Mouse (Mus musculus) heart, embryonic 12.5 days (tissue): ENCODE data around the gene Ccng2. TPM values are rescaled to one million over a fixed set of nuclear protein-coding genes. Genes with fewer than 3 reads are reported as not detected.

Experiments
- ATAC-seq: fragments of 200-750 bp; cut with Nextera tagmentation; 2 replicates; pipeline ENCODE4 v1.8.0; 2017; ENCODE audit warnings: moderate TSS enrichment, moderate library complexity; ENCODE audit not compliant: insufficient number of reproducible peaks, low FRiP score
- H3K27ac ChIP-seq: fragments of 300-500 bp; sonication (generic); 2 replicates; pipeline ENCODE4 v1.5.1; 2016; ENCODE audit warnings: mild to moderate bottlenecking, moderate library complexity; ENCODE audit not compliant: poor library complexity, severe bottlenecking
- H3K27me3 ChIP-seq: fragments of 300-500 bp; sonication (generic); replicated peaks from 2 replicates; pipeline ENCODE4 v1.6.1; 2016; ENCODE audit warnings: mild to moderate bottlenecking, moderate library complexity
- H3K36me3 ChIP-seq: fragments of 300-500 bp; sonication (generic); 2 replicates; pipeline ENCODE4 v1.6.1; 2016; ENCODE audit warnings: mild to moderate bottlenecking, moderate library complexity
- H3K4me1 ChIP-seq: fragments of 300-500 bp; sonication (generic); replicated peaks from 2 replicates; pipeline ENCODE4 v1.6.1; 2016; ENCODE audit warnings: mild to moderate bottlenecking
- H3K4me2 ChIP-seq: fragments of 300-500 bp; sonication (generic); 2 replicates; pipeline ENCODE4 v1.6.1; 2016; ENCODE audit warnings: mild to moderate bottlenecking, moderate library complexity
- H3K4me3 ChIP-seq: fragments of 300-500 bp; sonication (generic); 2 replicates; pipeline ENCODE4 v1.5.1; 2016; ENCODE audit warnings: mild to moderate bottlenecking
- H3K9ac ChIP-seq: fragments of 300-500 bp; sonication (generic); 2 replicates; pipeline ENCODE4 v1.6.1; 2016; ENCODE audit warnings: mild to moderate bottlenecking, moderate library complexity
- H3K9me3 ChIP-seq: fragments of 300-500 bp; sonication (generic); replicated peaks from 2 replicates; pipeline ENCODE4 v1.6.1; 2016; ENCODE audit warnings: mild to moderate bottlenecking, moderate library complexity
- WGBS: fragments of 180-500 bp; shearing (Covaris S2); methylation state at CpG from one replicate; pipeline ENCODE4 v1.1.7; 2016; 5-methylcytosine and 5-hydroxymethylcytosine counted together
- polyA plus RNA-seq: library from polyadenylated mRNA; unstranded; fragments of >200 nt; fragmentation: Nextera tagmentation; extraction: Ambion mirVana; gene quantifications from 2 replicates; pipeline ENCODE4 v1.2.1, GENCODE M21; 2016

The Ccng2 gene
- 48.0 and 49.0 TPM in 2 replicates for polyA plus RNA-seq

DNA sequence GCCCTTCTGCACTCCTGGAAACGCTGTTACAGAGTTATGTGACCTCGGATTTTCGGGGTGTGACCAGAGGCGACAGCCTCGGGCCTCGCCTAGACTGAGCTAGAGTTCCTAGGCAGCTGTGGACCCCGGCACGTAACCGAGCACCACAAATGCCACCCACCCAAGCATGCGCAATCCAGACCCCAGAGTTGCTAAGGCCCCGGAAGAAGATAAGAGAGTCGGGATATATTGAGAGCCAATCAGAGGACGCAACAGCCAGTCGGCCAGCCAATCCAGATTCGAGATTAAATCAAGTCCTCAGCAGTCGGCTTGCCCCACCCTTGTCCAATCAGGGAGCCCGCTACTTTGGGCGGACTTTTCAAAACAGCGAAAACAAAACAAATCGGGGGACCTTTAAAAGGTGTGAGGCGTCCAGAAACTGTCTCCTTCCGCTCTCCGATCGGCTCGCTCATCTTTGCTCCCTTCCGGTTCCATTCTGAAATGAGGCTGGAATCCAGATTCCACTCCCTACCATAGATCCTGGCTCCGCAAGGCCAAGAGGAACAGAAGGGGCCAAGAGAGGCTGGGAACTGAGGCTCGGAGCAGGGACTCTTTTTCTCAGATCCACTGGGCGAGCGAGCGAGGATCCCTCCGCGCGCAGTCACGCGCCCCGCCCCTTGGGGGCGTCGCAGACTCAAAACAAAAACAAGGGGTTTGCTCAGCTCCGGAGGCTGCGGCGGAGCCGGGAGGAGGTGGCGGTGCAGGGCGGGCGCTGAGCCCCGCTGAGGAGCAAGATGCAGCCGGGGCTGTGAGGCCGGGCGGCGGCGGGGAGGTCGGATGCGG lies at the start of gene Ccng2:
Gene Ccng2, plus strand, starts transcription at position 375 of the 822 bp plus-strand sequence.
- Histone ChIP-seq H3K4me3 (peak within 1 kb of the TSS; percentile 85), H3K4me2 (peak within 1 kb of the TSS; percentile 67), H3K27ac (peak within 1 kb of the TSS; percentile 89), H3K36me3 (peaks cover 13% of the 10 kb centered on the region), H3K9ac (peak within 1 kb of the TSS; percentile 95), H3K27me3 (no peaks in the 10 kb centered on the region), H3K9me3 (no peaks in the 10 kb centered on the region), H3K4me1 (peaks cover 28% of the 10 kb centered on the region)
- ATAC-seq: peak; percentile 95
- under 1% methylated on average over 52 of the region's 54 CpGs for WGBS

DNA sequence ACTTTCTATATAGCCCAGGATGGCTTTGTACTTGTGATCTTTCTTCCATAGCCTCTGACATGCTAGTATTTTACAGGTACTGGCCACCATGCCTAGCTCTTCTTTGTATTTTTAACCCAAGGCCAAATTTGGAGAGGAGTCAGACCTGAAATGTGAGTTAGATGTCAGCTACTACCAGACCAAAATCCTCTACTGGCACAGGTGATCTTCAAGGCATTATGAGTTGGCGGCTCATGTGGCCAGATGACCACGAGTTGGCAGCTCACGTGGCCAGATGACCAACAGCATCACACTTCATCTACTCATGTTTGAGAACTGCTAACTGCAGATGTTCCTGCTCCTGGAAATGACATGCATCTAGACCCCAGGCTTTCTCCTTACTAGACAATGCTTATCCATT lies 48.7 kb upstream of the Ccng2 start:
- Histone ChIP-seq H3K36me3 (no peaks in the 10 kb centered on the region), H3K4me1 (no peaks in the 10 kb centered on the region), H3K27me3 (no peaks in the 10 kb centered on the region; the same call in none of the 2 replicates), H3K27ac (no peak overlapping the region), H3K9ac (no peak overlapping the region), H3K4me3 (no peak overlapping the region), H3K9me3 (no peaks in the 10 kb centered on the region; the same call in 1 of the 2 replicates), H3K4me2 (no peak overlapping the region)
- WGBS: 89% methylated on average over 3 of the region's 3 CpGs
- ATAC-seq: no peak

DNA sequence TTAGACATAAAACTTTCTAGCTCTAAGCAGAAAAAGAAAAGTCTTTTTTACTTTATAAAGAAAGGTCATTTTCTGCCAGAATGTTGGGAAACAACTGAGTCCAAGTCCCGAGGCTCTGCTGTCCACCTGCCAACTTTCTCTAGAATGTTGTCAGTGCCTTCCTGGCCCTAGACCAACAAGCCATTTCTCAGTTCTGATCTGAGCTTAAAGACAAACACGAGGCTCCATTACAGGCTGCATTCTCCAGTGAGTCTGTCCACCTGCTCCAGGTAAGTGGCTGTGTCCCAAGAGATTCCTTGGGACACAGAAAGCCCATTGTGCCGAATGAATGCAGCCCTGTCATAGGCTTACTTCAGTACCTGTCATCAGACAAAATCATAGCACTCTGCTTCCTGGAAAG lies 45.4 kb upstream of the Ccng2 start:
- Histone ChIP-seq H3K4me2 (no peak overlapping the region), H3K4me1 (no peaks in the 10 kb centered on the region), H3K9ac (no peak overlapping the region), H3K27ac (no peak overlapping the region), H3K36me3 (no peaks in the 10 kb centered on the region), H3K27me3 (peaks cover 3% of the 10 kb centered on the region), H3K9me3 (no peaks in the 10 kb centered on the region), H3K4me3 (no peak overlapping the region)
- 59% methylated on average over 3 of the region's 3 CpGs for WGBS
- no peak for ATAC-seq

DNA sequence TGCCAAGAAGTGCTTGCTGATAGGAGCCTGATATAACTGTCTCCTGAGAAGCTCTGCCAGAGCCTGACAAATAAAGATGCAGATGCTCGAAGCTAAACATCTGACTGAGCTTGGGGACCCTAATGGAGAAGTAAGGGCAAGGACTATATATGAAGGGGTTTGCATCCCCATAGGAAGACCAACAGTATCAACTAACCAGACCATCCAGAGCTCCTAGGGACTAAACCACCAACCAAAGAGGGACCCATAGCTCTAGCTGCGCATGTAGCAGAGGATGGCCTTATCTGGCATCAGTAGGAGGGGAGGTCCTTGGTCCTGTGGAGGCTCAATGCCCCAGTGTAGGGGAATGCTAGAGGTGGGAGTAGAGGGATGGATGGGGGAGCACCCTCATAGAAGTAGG lies 42.5 kb upstream of the Ccng2 start:
- 66% methylated on average over 2 of the region's 2 CpGs for WGBS
- no peak for ATAC-seq

DNA sequence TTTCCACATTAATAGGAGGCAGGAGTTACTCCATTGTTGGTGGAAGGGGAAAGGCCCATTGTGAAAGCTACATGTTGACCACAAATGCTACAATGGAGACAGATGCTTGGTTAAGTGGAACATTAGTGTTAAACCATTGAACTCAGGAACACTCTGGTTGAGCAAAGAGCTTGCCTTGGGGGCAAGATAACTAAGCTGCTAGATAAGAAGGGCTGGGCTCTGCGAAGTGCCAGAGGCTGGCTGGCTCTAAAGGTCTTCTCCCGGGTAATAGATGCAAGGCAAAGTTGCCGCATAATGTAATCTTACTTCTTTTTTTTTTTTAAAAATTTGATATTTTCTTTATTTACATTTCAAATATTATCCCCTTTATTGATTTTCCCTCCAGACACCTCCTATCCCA lies 39.9 kb upstream of the Ccng2 start:
- H3K27ac ChIP-seq: no peak overlapping the region
- 51% methylated on average over 3 of the region's 3 CpGs for WGBS
- peaks cover 8% of the 10 kb centered on the region for H3K27me3 ChIP-seq
- no peak overlapping the region for H3K9ac ChIP-seq
- no peaks in the 10 kb centered on the region for H3K36me3 ChIP-seq
- H3K4me2 ChIP-seq: no peak overlapping the region
- H3K4me1 ChIP-seq: no peaks in the 10 kb centered on the region
- no peak overlapping the region for H3K4me3 ChIP-seq
- H3K9me3 ChIP-seq: no peaks in the 10 kb centered on the region
- no peak for ATAC-seq

More for the DNA sequence above, 42.5 kb upstream of the Ccng2 start:
- Histone ChIP-seq H3K36me3 (no peaks in the 10 kb centered on the region), H3K4me2 (no peak overlapping the region), H3K4me1 (no peaks in the 10 kb centered on the region), H3K27me3 (peaks cover 3% of the 10 kb centered on the region), H3K27ac (no peak overlapping the region), H3K9me3 (no peaks in the 10 kb centered on the region), H3K4me3 (no peak overlapping the region), H3K9ac (no peak overlapping the region)

DNA sequence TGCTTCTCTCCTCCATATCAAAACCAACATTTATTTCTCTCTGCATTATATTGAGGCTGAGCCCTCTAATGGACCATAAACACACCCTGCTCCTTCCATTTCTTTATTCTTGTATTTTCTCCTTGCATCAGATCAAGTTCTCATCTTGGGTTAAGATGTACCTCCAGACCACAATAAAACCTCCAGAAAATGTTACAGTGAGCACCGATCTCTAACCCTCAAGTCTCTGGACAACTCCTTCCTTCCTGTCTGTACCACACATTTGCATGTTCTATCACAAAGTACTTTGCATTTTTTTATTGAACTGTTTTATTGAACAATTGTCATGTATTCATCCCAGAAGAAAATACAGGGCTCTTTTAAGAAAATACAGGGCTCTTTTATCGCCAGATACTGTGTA lies 37.5 kb upstream of the Ccng2 start:
- no peaks in the 10 kb centered on the region for H3K4me1 ChIP-seq
- H3K4me2 ChIP-seq: no peak overlapping the region
- WGBS: 68% methylated on average over 2 of the region's 2 CpGs
- H3K9me3 ChIP-seq: no peaks in the 10 kb centered on the region
- H3K4me3 ChIP-seq: no peak overlapping the region
- H3K36me3 ChIP-seq: no peaks in the 10 kb centered on the region
- no peak for ATAC-seq
- H3K27ac ChIP-seq: no peak overlapping the region
- H3K9ac ChIP-seq: no peak overlapping the region
- H3K27me3 ChIP-seq: peaks cover 7% of the 10 kb centered on the region; the same call in 1 of the 2 replicates

DNA sequence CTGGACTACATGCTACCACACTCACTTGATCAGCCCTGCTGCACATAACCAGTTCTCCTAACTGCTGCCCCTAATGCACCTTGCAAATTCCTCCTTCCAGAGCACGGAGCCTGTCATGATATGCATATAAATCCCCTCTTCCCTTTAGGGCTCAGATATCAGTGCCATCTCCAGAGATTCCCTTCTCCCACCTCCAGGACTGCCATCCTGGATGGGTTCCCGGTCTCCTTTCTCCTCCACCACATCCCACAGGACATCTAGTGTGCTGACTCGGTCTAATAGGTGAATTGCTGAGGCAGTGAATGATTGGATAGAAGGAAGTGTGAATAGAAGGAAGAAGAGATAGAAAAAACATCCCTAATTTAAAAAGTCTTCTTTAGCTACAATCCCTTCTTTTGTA lies 35.3 kb upstream of the Ccng2 start:
- H3K4me2 ChIP-seq: no peak overlapping the region
- H3K27ac ChIP-seq: no peak overlapping the region
- WGBS: 66% methylated on average over 3 of the region's 3 CpGs
- no peaks in the 10 kb centered on the region for H3K4me1 ChIP-seq
- no peak overlapping the region for H3K9ac ChIP-seq
- no peaks in the 10 kb centered on the region for H3K9me3 ChIP-seq
- ATAC-seq: no peak
- H3K36me3 ChIP-seq: no peaks in the 10 kb centered on the region
- 0 out of 2 replicates have a peak, but pooled peaks cover 5% of the 10 kb centered on the region for H3K27me3 ChIP-seq
- H3K4me3 ChIP-seq: no peak overlapping the region

DNA sequence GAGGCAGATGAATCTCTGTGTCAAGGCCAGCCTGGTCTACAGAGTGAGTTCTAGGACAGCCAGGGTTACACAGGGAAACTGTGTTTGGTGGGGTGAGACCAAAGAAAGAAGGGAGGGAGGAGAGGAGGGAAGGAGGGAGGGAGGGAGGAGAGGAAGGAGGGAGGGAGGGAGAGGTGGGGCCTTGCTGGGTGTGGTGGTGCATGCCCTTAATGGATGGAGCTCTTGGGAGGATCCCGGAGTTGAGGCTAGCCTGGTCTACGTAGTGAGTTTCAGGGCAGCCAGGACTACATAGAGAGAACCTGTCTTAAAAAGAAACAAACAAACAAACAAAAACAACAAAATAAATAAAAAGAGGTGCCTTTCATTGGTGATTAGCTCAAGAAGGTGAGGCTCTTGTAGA lies 34.2 kb upstream of the Ccng2 start:
- no peak for ATAC-seq
- no peak overlapping the region for H3K4me3 ChIP-seq
- H3K4me2 ChIP-seq: no peak overlapping the region
- H3K27ac ChIP-seq: no peak overlapping the region
- 0 out of 2 replicates have a peak, but pooled peaks cover 5% of the 10 kb centered on the region for H3K27me3 ChIP-seq
- no peaks in the 10 kb centered on the region for H3K4me1 ChIP-seq
- H3K36me3 ChIP-seq: no peaks in the 10 kb centered on the region
- no peak overlapping the region for H3K9ac ChIP-seq
- WGBS: 90% methylated on average over 2 of the region's 2 CpGs
- H3K9me3 ChIP-seq: no peaks in the 10 kb centered on the region

DNA sequence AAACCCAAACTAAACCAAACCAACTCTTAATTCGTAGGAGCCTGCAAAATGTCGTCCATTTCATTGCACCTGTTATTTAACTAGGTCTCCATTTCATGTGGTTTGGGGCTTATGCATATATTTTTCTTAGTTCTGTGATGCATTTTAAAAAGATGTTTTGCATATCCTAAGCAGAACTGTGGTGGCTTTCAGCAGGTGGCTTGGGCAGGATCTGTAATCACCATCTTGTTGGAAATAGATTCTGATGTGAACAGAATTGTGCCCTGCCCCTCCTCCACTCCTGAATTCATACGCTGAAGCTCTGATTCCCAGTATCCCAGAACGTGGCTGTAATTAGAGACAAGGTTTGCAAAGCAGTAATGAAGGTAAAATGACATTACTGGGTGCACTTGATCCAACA lies 32.9 kb upstream of the Ccng2 start:
- Histone ChIP-seq H3K9me3 (no peaks in the 10 kb centered on the region), H3K4me2 (no peak overlapping the region), H3K36me3 (no peaks in the 10 kb centered on the region), H3K9ac (no peak overlapping the region), H3K27me3 (0 out of 2 replicates have a peak, but pooled peaks cover 5% of the 10 kb centered on the region), H3K4me3 (no peak overlapping the region), H3K27ac (no peak overlapping the region), H3K4me1 (no peaks in the 10 kb centered on the region)
- 74% methylated on average over 4 of the region's 4 CpGs for WGBS
- ATAC-seq: no peak

DNA sequence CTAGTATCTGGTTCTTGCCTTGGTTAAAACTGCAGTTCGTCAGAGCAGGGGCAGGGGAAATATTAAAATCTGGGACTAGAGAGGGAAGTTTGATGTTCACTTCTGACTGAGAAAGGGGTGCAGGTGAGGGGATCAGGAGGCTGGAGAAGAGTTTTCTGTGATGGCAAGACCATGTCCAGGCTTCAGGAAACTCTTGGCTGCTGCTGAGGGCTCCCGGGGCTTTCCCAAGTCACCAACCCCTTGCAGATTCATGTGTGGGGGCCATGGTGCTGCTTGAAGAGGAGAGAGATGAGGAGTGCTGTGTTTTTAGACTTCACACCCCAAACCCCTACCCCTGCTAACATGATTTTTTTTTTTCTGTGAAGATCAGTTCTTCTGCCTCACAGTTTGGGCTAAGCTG lies 32.5 kb upstream of the Ccng2 start:
- Histone ChIP-seq H3K27ac (no peak overlapping the region), H3K4me2 (no peak overlapping the region), H3K36me3 (no peaks in the 10 kb centered on the region), H3K27me3 (0 out of 2 replicates have a peak, but pooled peaks cover 5% of the 10 kb centered on the region), H3K4me3 (no peak overlapping the region), H3K9me3 (no peaks in the 10 kb centered on the region), H3K4me1 (no peaks in the 10 kb centered on the region), H3K9ac (no peak overlapping the region)
- no peak for ATAC-seq
- WGBS: 69% methylated on average over 2 of the region's 2 CpGs

DNA sequence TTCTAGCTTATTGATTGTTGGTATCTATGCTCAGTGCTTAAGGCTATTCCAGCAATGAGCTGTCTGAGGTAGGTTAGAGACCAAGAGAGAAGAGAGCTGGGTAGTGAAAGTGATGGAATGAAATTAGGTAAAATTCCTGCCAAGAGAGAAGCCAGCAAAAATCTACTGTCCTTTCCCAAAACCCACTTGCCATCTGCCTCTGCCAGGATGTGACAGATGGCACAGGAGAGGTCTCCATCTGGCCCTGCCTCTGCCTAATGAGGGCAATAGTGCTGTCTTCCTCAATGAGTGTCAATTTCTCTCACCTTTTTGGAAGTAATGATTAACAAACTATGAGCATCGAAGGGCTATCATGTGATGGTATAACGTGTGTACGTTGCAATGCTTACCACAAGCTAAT lies 31.2 kb upstream of the Ccng2 start:
- Histone ChIP-seq H3K9ac (no peak overlapping the region), H3K27me3 (0 out of 2 replicates have a peak, but pooled peaks cover 2% of the 10 kb centered on the region), H3K9me3 (no peaks in the 10 kb centered on the region), H3K4me2 (no peak overlapping the region), H3K4me1 (peaks cover 6% of the 10 kb centered on the region; the same call in 1 of the 2 replicates), H3K36me3 (no peaks in the 10 kb centered on the region), H3K27ac (no peak overlapping the region), H3K4me3 (no peak overlapping the region)
- WGBS: 91% methylated on average over 3 of the region's 3 CpGs
- ATAC-seq: no peak
